Mouse (Mus musculus): ENCODE data around the gene Mup7.
"Not testable (repeated sequence)": the region's sequence is repeated elsewhere in the genome, so short reads cannot be mapped to it uniquely, and the experiment has no call there.

The Mup7 gene

GRCm38 (mm10) chr4:60070375-60070774 is at the start of gene Mup7:
Gene Mup7, minus strand, starts transcription at chr4:60070475.
- not testable (repeated sequence) for DNase-seq (ENCODE audit: low spot score in 2 of 2)

- not testable (repeated sequence) for DNase-seq (ENCODE audit: low spot score in 2 of 2)
These were observed 9.6 kb upstream of the Mup7 start for GRCm38 (mm10) chr4:60079865-60080264.

- DNase-seq (ENCODE audit: low spot score in 2 of 2) = not testable (repeated sequence)
These were observed 40.8 kb downstream of the Mup7 start for GRCm38 (mm10) chr4:60029334-60030111.

- not testable (repeated sequence) for DNase-seq (ENCODE audit: low spot score in 2 of 2)
These were observed 50.1 kb downstream of the Mup7 start for GRCm38 (mm10) chr4:60020141-60020540.
